Mouse (Mus musculus) thymus, adult 2 months (tissue): ENCODE results near the gene Gm28047.

Experiments used
- CTCF ChIP-seq: fragments of 200-500 bp; IDR thresholded peaks from 2 replicates; pipeline ENCODE4 v1.5.1; 2012; ENCODE audit warnings: mild to moderate bottlenecking, control low read depth, low read length, moderate library complexity, borderline replicate concordance; ENCODE audit not compliant: control insufficient read depth, poor library complexity, insufficient read depth; ENCODE audit errors: extremely low read depth
- POLR2A ChIP-seq: fragments of 200-500 bp; IDR thresholded peaks from 2 replicates; pipeline ENCODE4 v1.6.1; 2012; ENCODE audit warnings: mild to moderate bottlenecking, low read length, control low read depth, moderate library complexity; ENCODE audit not compliant: control insufficient read depth, poor library complexity, insufficient read depth; ENCODE audit errors: extremely low read depth

GRCm38 (mm10) chr15:102617654-102618053 lies 7.2 kb downstream of the Gm28047 start:
- TF ChIP-seq POLR2A (no peak), CTCF (no peak)
